ENCODE assay signal across 14 mouse cellular contexts in genomic region chr3:102743781-102744471, GRCm38 (mm10). TPM values are rescaled to one million over a fixed set of nuclear protein-coding genes. Genes with fewer than 3 reads are reported as not detected.
A peak's percentile ranks its signal among the peaks of the same experiment; 100 is the strongest.
DNase-seq lines count a peak whose midpoint lies in the region; ATAC-seq and TF ChIP-seq lines count a peak whose summit lies in the region.
"Had no signal": no experiment of that assay in that cellular context is flagged by ENCODE, and none has a peak within 500 bp of the region (broad histone marks: within the 10 kb centered on the region; RNA-seq: fewer than 3 reads in every experiment).

No protein-coding gene starts in this region.

- no peak for TF ChIP-seq CTCF in gastrocnemius, adult 2 months (IDR thresholded peaks at IDR 0.05)

- intact Hi-C loops in gastrocnemius, adult 2 months (cut with DNase I): no loop called here

- H3K4me3 ChIP-seq in gastrocnemius, adult 2 months: no peak overlapping the region
- H3K4me3 ChIP-seq in limb, embryonic 12.5 days (replicated peaks): no peak overlapping the region
- no peak overlapping the region for H3K4me3 ChIP-seq in limb, embryonic 10.5 days
- no peak overlapping the region for H3K4me3 ChIP-seq in brown adipose tissue, adult 24 weeks (ENCODE audit: insufficient read depth, low read depth, low read length)
- no peak overlapping the region for H3K4me3 ChIP-seq in limb, embryonic 13.5 days
- H3K4me3 ChIP-seq: limb, embryonic 15.5 days; neural tube, embryonic 15.5 days had no signal

- H3K27ac ChIP-seq in gastrocnemius, adult 2 months: peak overlapping the region; percentile 84
- peak overlapping the region; percentile 35; the same call in 1 of the 2 replicates for H3K27ac ChIP-seq in limb, embryonic 12.5 days
- no peak overlapping the region for H3K27ac ChIP-seq in limb, embryonic 10.5 days
- peak overlapping the region; percentile 83 for H3K27ac ChIP-seq in brown adipose tissue, adult 24 weeks (replicated peaks; ENCODE audit: low read depth, low read length)
- 0 out of 2 replicates have a peak overlapping the region, but pooled peaks have one; percentile 48 for H3K27ac ChIP-seq in limb, embryonic 13.5 days
- H3K27ac ChIP-seq: neural tube, embryonic 15.5 days had no signal

- no peak for DNase-seq in gastrocnemius, adult 2 months
- DNase-seq in gastrocnemius, postnatal 25 days: no peak
- no peak for DNase-seq in limb, embryonic 10.5 days (ENCODE audit: low spot score)
- no peak for DNase-seq in cerebellum, postnatal 4 days (ENCODE audit: low spot score in 2 of 2)
- DNase-seq in cerebellum, postnatal 25 days: no peak
- DNase-seq: cerebellum, postnatal 36 days; kidney, adult 8-10 months had no signal

- ATAC-seq in limb, embryonic 12.5 days (ENCODE audit: insufficient number of reproducible peaks, insufficient read depth, low FRiP score, low TSS enrichment, low read depth): no peak
- ATAC-seq in limb, embryonic 13.5 days (ENCODE audit: low FRiP score, low read depth): no peak

- H3K4me1 ChIP-seq in limb, embryonic 12.5 days (replicated peaks): peaks cover 14% of the 10 kb centered on the region
- peaks cover 5% of the 10 kb centered on the region for H3K4me1 ChIP-seq in limb, embryonic 10.5 days
- peaks cover 23% of the 10 kb centered on the region for H3K4me1 ChIP-seq in brown adipose tissue, adult 24 weeks (ENCODE audit: control insufficient read depth, insufficient read depth, insufficient read length, low read length)
- H3K4me1 ChIP-seq in limb, embryonic 13.5 days: peaks cover 17% of the 10 kb centered on the region

- H3K27me3 ChIP-seq in limb, embryonic 12.5 days: no peaks in the 10 kb centered on the region
- no peaks in the 10 kb centered on the region for H3K27me3 ChIP-seq in limb, embryonic 10.5 days (ENCODE audit: low read depth, poor library complexity, severe bottlenecking)
- H3K27me3 ChIP-seq in limb, embryonic 13.5 days: no peaks in the 10 kb centered on the region
- H3K27me3 ChIP-seq: limb, embryonic 15.5 days; neural tube, embryonic 15.5 days had no signal

- H3K9ac ChIP-seq in limb, embryonic 12.5 days (replicated peaks): no peak overlapping the region
- H3K9ac ChIP-seq in limb, embryonic 13.5 days: no peak overlapping the region
- H3K9ac ChIP-seq: limb, embryonic 15.5 days; neural tube, embryonic 15.5 days had no signal

- no peaks in the 10 kb centered on the region for H3K36me3 ChIP-seq in limb, embryonic 12.5 days
- no peaks in the 10 kb centered on the region for H3K36me3 ChIP-seq in limb, embryonic 10.5 days
- H3K36me3 ChIP-seq in limb, embryonic 13.5 days: 0 out of 2 replicates have a peak, but pooled peaks cover 3% of the 10 kb centered on the region
- H3K36me3 ChIP-seq: limb, embryonic 15.5 days; neural tube, embryonic 15.5 days had no signal

- H3K9me3 ChIP-seq in limb, embryonic 12.5 days: no peaks in the 10 kb centered on the region
- H3K9me3 ChIP-seq in limb, embryonic 10.5 days (replicated peaks): no peaks in the 10 kb centered on the region
- H3K9me3 ChIP-seq in limb, embryonic 13.5 days: no peaks in the 10 kb centered on the region
- H3K9me3 ChIP-seq: limb, embryonic 15.5 days; neural tube, embryonic 15.5 days had no signal

- H3K4me2 ChIP-seq in limb, embryonic 12.5 days: no peak overlapping the region
- H3K4me2 ChIP-seq in limb, embryonic 13.5 days (replicated peaks): no peak overlapping the region
- H3K4me2 ChIP-seq: limb, embryonic 15.5 days; neural tube, embryonic 15.5 days had no signal

- 90% methylated on average over 9 of the region's 9 CpGs for WGBS in limb, embryonic 12.5 days
- 89% methylated on average over 9 of the region's 9 CpGs for WGBS in limb, embryonic 10.5 days
- 83% methylated on average over 9 of the region's 9 CpGs for WGBS in limb, embryonic 13.5 days

RNA-seq across cellular contexts. Expression of gene Tspan2, which starts 9.6 kb away (rescaled TPM):
- 1 to 10 TPM; 4.3 to 5.2 TPM for total RNA-seq in gastrocnemius, adult 2 months (2021)
- 1 to 10 TPM; 5.2 to 7.6 TPM for total RNA-seq in gastrocnemius, postnatal 25 days (2021)
- polyA plus RNA-seq in limb, embryonic 12.5 days (2016; fragmentation: Nextera tagmentation; extraction: Ambion mirVana): 5.4 and 5.6 TPM in 2 replicates
- polyA plus RNA-seq in limb, embryonic 10.5 days (2016; fragmentation: Nextera tagmentation; extraction: Ambion mirVana): 5.9 and 6.9 TPM in 2 replicates
- 3.5 and 4.5 TPM in 2 replicates for polyA plus RNA-seq in brown adipose tissue, adult 24 weeks (2012; ENCODE audit: insufficient read depth, insufficient read length, missing spikeins)
- 4.4 and 5.1 TPM in 2 replicates for polyA plus RNA-seq in limb, embryonic 13.5 days (2015; fragmentation: Nextera tagmentation; extraction: Ambion mirVana)
- total RNA-seq: MEL had no signal

RNA-seq across cellular contexts. Expression of gene Tshb, which starts 38.6 kb away (rescaled TPM):
- total RNA-seq in gastrocnemius, adult 2 months (2021): not detected
- not detected for total RNA-seq in gastrocnemius, postnatal 25 days (2021)
- polyA plus RNA-seq in limb, embryonic 12.5 days (2016; fragmentation: Nextera tagmentation; extraction: Ambion mirVana): 0.09 TPM in 1 of 2 replicates, not detected in the other
- polyA plus RNA-seq in limb, embryonic 10.5 days (2016; fragmentation: Nextera tagmentation; extraction: Ambion mirVana): 0.08 TPM in 1 of 2 replicates, not detected in the other
- polyA plus RNA-seq in brown adipose tissue, adult 24 weeks (2012; ENCODE audit: insufficient read depth, insufficient read length, missing spikeins): not detected in 2 replicates
- polyA plus RNA-seq in limb, embryonic 13.5 days (2015; fragmentation: Nextera tagmentation; extraction: Ambion mirVana): 0.08 and 0.09 TPM in 2 replicates
- total RNA-seq: MEL; midbrain, postnatal 0 days had no signal
